Mouse (Mus musculus) retina, postnatal 1 day (tissue): ENCODE measurements around the gene Tmem238.
"Not testable (repeated sequence)": the region's sequence is repeated elsewhere in the genome, so short reads cannot be mapped to it uniquely, and the experiment has no call there.

ENCODE experiments used
- DNase-seq: peaks from one replicate; pipeline ENCODE4 v3.0.0-alpha.2; 2012

The Tmem238 gene

GRCm38 (mm10) chr7:4789436-4789935, at the start of gene Tmem238:
Tmem238 (minus strand) TSS chr7:4789656.
- no peak for DNase-seq

GRCm38 (mm10) chr7:4837639-4838038, 48.2 kb upstream of the Tmem238 start:
- no peak for DNase-seq

- peak; percentile 84 for DNase-seq
Observed at GRCm38 (mm10) chr7:4836351-4836792, 46.9 kb upstream of the Tmem238 start.

- no peak for DNase-seq
Observed at GRCm38 (mm10) chr7:4835631-4836327, 46.3 kb upstream of the Tmem238 start.

- peak; percentile 8 for DNase-seq
Observed at GRCm38 (mm10) chr7:4830476-4830875, 41.0 kb upstream of the Tmem238 start.

- DNase-seq: no peak
Observed at GRCm38 (mm10) chr7:4825365-4825764, 35.9 kb upstream of the Tmem238 start.

GRCm38 (mm10) chr7:4822162-4822907, 32.9 kb upstream of the Tmem238 start:
- no peak for DNase-seq

GRCm38 (mm10) chr7:4821690-4822089, 32.2 kb upstream of the Tmem238 start:
- DNase-seq: no peak

- not testable (repeated sequence) for DNase-seq
Observed at GRCm38 (mm10) chr7:4820925-4821324, 31.5 kb upstream of the Tmem238 start.

- no peak for DNase-seq
Observed at GRCm38 (mm10) chr7:4816559-4816958, 27.1 kb upstream of the Tmem238 start.

- DNase-seq: peak; percentile 32
Observed at GRCm38 (mm10) chr7:4813105-4813791, 23.8 kb upstream of the Tmem238 start.

GRCm38 (mm10) chr7:4812303-4813104, 23.0 kb upstream of the Tmem238 start, which contains the start of gene Ube2s:
Ube2s (minus strand) TSS chr7:4812590.
- DNase-seq: peak; percentile 100

GRCm38 (mm10) chr7:4811842-4812302, 22.4 kb upstream of the Tmem238 start:
- DNase-seq: peak; percentile 67

- not testable (repeated sequence) for DNase-seq
Observed at GRCm38 (mm10) chr7:4811131-4811530, 21.7 kb upstream of the Tmem238 start.

- peak; percentile 71 for DNase-seq
Observed at GRCm38 (mm10) chr7:4806716-4807115, 17.3 kb upstream of the Tmem238 start.

- DNase-seq: no peak
Observed at GRCm38 (mm10) chr7:4802247-4802646, 12.8 kb upstream of the Tmem238 start.

- peak; percentile 76 for DNase-seq
Observed at GRCm38 (mm10) chr7:4795767-4796433, 6.4 kb upstream of the Tmem238 start.

GRCm38 (mm10) chr7:4794631-4795168, 5.2 kb upstream of the Tmem238 start:
- DNase-seq: no peak

GRCm38 (mm10) chr7:4793674-4794073, 4.2 kb upstream of the Tmem238 start:
- no peak for DNase-seq

GRCm38 (mm10) chr7:4793248-4793647, 3.8 kb upstream of the Tmem238 start:
- DNase-seq: not testable (repeated sequence)
